Mouse (Mus musculus): Measurements from ENCODE around the gene Rnf113a2. TPM values are rescaled to one million over a fixed set of nuclear protein-coding genes. Genes with fewer than 3 reads are reported as not detected.

The Rnf113a2 gene
- total and polyA plus RNA-seq, 3 experiments: 3.7 to 11.7 (median 8.4) TPM

DNA sequence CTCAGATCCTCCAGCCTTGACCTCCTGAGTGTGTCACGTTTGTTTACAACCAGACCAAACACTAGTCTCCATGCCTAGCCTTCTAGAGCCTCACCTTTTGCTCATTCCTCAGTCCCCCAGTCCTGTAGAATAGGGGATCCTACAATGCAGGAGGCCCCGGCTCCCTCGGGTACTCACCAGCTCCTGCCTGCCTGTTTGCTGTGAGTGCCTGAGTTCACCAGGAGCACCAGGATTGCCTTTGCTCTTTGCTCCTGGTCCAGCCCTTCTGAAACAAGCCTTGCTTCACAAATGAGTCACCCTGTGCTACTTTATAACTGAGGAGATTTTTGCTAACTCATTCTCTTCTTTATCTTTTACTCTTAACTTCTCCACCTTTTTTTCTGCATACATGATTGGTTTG lies 16.3 kb upstream of the Rnf113a2 start:
- no peak for TF ChIP-seq CTCF (IDR thresholded peaks at IDR 0.05)
- TF ChIP-seq EP300 (IDR thresholded peaks at IDR 0.05; ENCODE audit: insufficient read depth, low read depth, low read length): no peak
- no peaks in the 10 kb centered on the region for H3K4me1 ChIP-seq (ENCODE audit: control insufficient read depth, insufficient read depth, low read length)
- no peaks in the 10 kb centered on the region for H3K36me3 ChIP-seq (ENCODE audit: control insufficient read depth, insufficient read depth, low read length)
- no peak overlapping the region for H3K9ac ChIP-seq (ENCODE audit: low read depth, low read length)
- H3K4me3 ChIP-seq: no peak overlapping the region
- 63% methylated on average over 3 of the region's 3 CpGs for WGBS
- H3K27me3 ChIP-seq (ENCODE audit: control insufficient read depth, insufficient read depth, low read length): no peaks in the 10 kb centered on the region
- DNase-seq: no peak
- no peak overlapping the region for H3K27ac ChIP-seq
- H3K79me2 ChIP-seq (replicated peaks; ENCODE audit: control insufficient read depth, insufficient read depth, low read length): no peaks in the 10 kb centered on the region
- intact Hi-C loops (cut with DNase I): no loop called here

DNA sequence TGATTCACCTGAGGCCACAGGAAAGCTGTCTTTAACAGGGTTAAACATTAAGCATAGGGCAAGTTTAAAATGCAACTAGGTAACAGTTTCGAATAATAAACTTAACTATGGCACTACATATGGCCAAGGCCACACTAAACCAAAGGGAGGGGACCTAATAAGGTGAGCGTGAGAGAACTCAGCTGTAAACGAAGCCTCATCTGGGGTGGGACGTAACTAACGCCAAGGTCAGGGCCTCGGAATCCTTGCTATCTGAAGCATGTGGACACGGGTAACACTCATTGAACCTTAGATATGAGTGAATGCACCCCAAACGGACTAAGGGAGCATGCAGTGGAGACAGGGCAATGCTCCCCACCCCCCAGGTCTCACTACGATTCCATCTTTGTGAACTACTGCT lies 14.1 kb upstream of the Rnf113a2 start:
- Histone ChIP-seq H3K27ac (no peak overlapping the region), H3K36me3 (ENCODE audit: control insufficient read depth, insufficient read depth, low read length) (peaks cover 2% of the 10 kb centered on the region; the same call in 1 of the 2 replicates), H3K4me3 (no peak overlapping the region), H3K4me1 (ENCODE audit: control insufficient read depth, insufficient read depth, low read length) (no peaks in the 10 kb centered on the region), H3K27me3 (ENCODE audit: control insufficient read depth, insufficient read depth, low read length) (no peaks in the 10 kb centered on the region), H3K79me2 (replicated peaks; ENCODE audit: control insufficient read depth, insufficient read depth, low read length) (no peaks in the 10 kb centered on the region), H3K9ac (ENCODE audit: low read depth, low read length) (no peak overlapping the region)
- 71% methylated on average over 9 of the region's 9 CpGs for WGBS
- intact Hi-C loops (cut with DNase I): no loop called here
- no peak for DNase-seq
- no peak for TF ChIP-seq EP300 (IDR thresholded peaks at IDR 0.05; ENCODE audit: insufficient read depth, low read depth, low read length)
- TF ChIP-seq POLR2A (IDR thresholded peaks at IDR 0.05; ENCODE audit: insufficient read depth, low read depth, low read length): no peak
- no peak for TF ChIP-seq CTCF (IDR thresholded peaks at IDR 0.05)

DNA sequence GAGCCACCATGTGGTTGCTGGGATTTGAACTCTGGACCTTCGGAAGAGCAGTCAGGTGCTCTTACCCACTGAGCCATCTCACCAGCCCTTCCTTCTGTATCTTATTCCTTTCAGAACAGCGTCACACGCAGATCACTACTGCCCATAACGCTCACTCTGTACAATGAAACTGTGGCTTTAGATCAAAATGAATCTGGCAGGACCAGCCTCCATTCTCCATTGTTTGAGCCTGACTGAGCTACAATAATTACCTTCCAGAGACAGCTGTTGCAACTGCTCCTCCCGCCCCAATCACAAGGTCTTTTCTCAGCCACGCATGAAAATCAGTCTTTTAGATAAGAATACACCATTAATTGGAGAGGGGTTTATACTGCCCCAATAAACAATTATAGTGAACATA lies 12.5 kb upstream of the Rnf113a2 start:
- no peaks in the 10 kb centered on the region; the same call in 1 of the 2 replicates for H3K4me1 ChIP-seq (ENCODE audit: control insufficient read depth, insufficient read depth, low read length)
- H3K79me2 ChIP-seq (replicated peaks; ENCODE audit: control insufficient read depth, insufficient read depth, low read length): no peaks in the 10 kb centered on the region
- no peak overlapping the region for H3K27ac ChIP-seq
- no peak overlapping the region for H3K4me3 ChIP-seq
- intact Hi-C loops (cut with DNase I): no loop called here
- no peaks in the 10 kb centered on the region for H3K27me3 ChIP-seq (ENCODE audit: control insufficient read depth, insufficient read depth, low read length)
- peaks cover 2% of the 10 kb centered on the region; the same call in 1 of the 2 replicates for H3K36me3 ChIP-seq (ENCODE audit: control insufficient read depth, insufficient read depth, low read length)
- H3K9ac ChIP-seq (ENCODE audit: low read depth, low read length): no peak overlapping the region
- DNase-seq: no peak
- 89% methylated on average over 6 of the region's 6 CpGs for WGBS
- TF ChIP-seq POLR2A (IDR thresholded peaks at IDR 0.05; ENCODE audit: insufficient read depth, low read depth, low read length) (no peak), CTCF (IDR thresholded peaks at IDR 0.05) (no peak), EP300 (IDR thresholded peaks at IDR 0.05; ENCODE audit: insufficient read depth, low read depth, low read length) (no peak)

DNA sequence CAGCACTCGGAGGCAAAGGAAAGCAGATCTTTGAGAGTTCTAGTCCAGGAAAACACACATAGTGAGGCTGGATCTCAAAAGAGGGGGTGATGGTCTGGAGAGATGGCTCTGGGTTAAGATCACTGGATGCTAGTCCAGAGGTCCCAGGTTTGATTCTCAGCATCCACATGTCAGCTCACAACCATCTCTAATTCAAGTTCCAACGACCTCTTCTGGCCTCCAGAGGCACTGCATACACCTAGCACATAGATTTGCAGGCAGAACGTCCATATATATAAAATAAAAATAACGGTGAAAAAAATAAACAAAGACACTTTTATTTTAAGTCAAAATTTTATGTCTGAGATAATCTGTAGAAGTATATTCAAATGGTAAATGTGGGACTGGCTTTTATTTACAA lies 9.7 kb upstream of the Rnf113a2 start:
- no peak for TF ChIP-seq POLR2A (IDR thresholded peaks at IDR 0.05; ENCODE audit: insufficient read depth, low read depth, low read length)
- TF ChIP-seq CTCF (IDR thresholded peaks at IDR 0.05): peak; percentile 25
- TF ChIP-seq EP300 (IDR thresholded peaks at IDR 0.05; ENCODE audit: insufficient read depth, low read depth, low read length): no peak
- no peaks in the 10 kb centered on the region for H3K79me2 ChIP-seq (replicated peaks; ENCODE audit: control insufficient read depth, insufficient read depth, low read length)
- H3K27ac ChIP-seq: no peak overlapping the region
- H3K36me3 ChIP-seq (ENCODE audit: control insufficient read depth, insufficient read depth, low read length): peaks cover 2% of the 10 kb centered on the region; the same call in 1 of the 2 replicates
- intact Hi-C loops (cut with DNase I): no loop called here
- WGBS: 69% methylated on average over 4 of the region's 4 CpGs
- H3K27me3 ChIP-seq (ENCODE audit: control insufficient read depth, insufficient read depth, low read length): no peaks in the 10 kb centered on the region
- H3K4me1 ChIP-seq (ENCODE audit: control insufficient read depth, insufficient read depth, low read length): no peaks in the 10 kb centered on the region; the same call in 1 of the 2 replicates
- H3K4me3 ChIP-seq: no peak overlapping the region
- DNase-seq: no peak
- H3K9ac ChIP-seq (ENCODE audit: low read depth, low read length): no peak overlapping the region

DNA sequence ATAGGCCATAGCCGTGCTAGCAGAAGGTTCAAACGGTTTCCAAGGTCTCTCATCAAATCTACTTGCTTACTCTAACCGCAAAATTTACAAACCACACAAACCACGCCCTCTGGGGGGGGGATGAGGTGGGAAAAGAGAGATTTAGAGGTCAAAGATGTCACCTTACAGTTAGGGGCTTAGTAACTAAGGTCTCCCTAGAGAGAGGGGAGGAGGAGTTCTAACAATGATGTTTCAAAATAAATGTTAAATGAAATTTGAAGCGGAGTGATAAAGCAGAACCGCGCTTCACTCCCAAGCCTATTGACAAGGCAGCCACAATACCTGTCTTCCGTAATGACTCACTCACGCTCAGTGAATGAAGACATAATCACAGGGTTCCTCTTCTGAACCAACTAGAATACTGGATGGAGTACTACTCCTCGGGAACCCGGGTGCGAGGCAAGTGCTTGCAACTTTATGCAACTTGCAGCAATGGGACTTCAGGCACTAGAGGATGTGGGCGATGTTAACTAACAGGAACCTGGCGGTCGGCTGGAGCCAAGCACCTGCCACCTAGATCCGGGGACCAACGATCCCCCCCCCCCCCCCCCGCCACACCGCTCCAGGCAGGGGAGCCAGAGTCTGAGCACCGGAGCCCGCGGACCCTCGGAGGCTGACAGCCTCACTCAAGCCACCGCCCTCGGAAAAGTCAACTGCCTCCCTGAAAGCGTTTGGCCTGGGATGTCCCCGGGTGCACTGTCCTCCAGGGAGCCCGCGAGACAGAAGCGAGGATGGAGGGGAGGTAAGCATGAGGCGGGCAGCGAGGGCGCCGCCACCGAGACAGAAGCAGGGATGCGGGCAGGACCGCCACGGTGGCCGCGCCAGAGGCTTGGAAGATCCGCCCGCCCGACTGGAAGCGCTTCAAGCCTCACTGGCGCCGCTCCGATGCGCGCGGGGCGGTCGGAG lies 8.8 kb upstream of the Rnf113a2 start:
- 1% methylated on average over 52 of the region's 52 CpGs for WGBS
- TF ChIP-seq CTCF (IDR thresholded peaks at IDR 0.05) (no peak), POLR2A (IDR thresholded peaks at IDR 0.05; ENCODE audit: insufficient read depth, low read depth, low read length) (no peak), EP300 (IDR thresholded peaks at IDR 0.05; ENCODE audit: insufficient read depth, low read depth, low read length) (no peak)
- peaks cover 2% of the 10 kb centered on the region; the same call in 1 of the 2 replicates for H3K36me3 ChIP-seq (ENCODE audit: control insufficient read depth, insufficient read depth, low read length)
- H3K9ac ChIP-seq (ENCODE audit: low read depth, low read length): peak overlapping the region; percentile 79
- H3K4me3 ChIP-seq: peak overlapping the region; percentile 90
- no peaks in the 10 kb centered on the region; the same call in 1 of the 2 replicates for H3K4me1 ChIP-seq (ENCODE audit: control insufficient read depth, insufficient read depth, low read length)
- peak overlapping the region; percentile 89 for H3K27ac ChIP-seq
- no peaks in the 10 kb centered on the region for H3K27me3 ChIP-seq (ENCODE audit: control insufficient read depth, insufficient read depth, low read length)
- peak in 1 of 2 experiments; percentile 30 for DNase-seq
- H3K79me2 ChIP-seq (replicated peaks; ENCODE audit: control insufficient read depth, insufficient read depth, low read length): no peaks in the 10 kb centered on the region
- intact Hi-C loops (cut with DNase I): no loop called here

Measured in heart, adult 2 months (tissue).